Mouse (Mus musculus) CH12.LX (cell line): Measurements from ENCODE around the gene Ptbp1. TPM values are rescaled to one million over a fixed set of nuclear protein-coding genes. Genes with fewer than 3 reads are reported as not detected.

Experiments
- DNase-seq: peaks from one replicate; pipeline ENCODE4 v3.0.0-alpha.2; 2013; ENCODE audit errors: extremely low read depth
- H3K27ac ChIP-seq: 2 replicates; pipeline ENCODE4 v1.5.1; 2012; ENCODE audit warnings: low read depth, mild to moderate bottlenecking, control low read depth, moderate library complexity; ENCODE audit not compliant: insufficient read depth
- H3K27me3 ChIP-seq: replicated peaks from 2 replicates; pipeline ENCODE3; 2012; ENCODE audit warnings: inconsistent platforms
- H3K36me3 ChIP-seq, 2 experiments: replicated peaks in 1 of 2; 2 replicates each; pipeline versions ENCODE3 to v1.6.1; 2012; ENCODE audit warnings: inconsistent platforms in 1 of 2, low read length in 1 of 2, mild to moderate bottlenecking in 1 of 2, mixed read lengths in 1 of 2, moderate library complexity in 1 of 2; ENCODE audit not compliant: control insufficient read depth in 1 of 2, insufficient read depth in 1 of 2
- H3K4me1 ChIP-seq, 2 experiments: 2 replicates each; pipeline ENCODE4 v1.6.1; 2012; ENCODE audit warnings: inconsistent platforms in 1 of 2, moderate library complexity in 1 of 2; ENCODE audit not compliant: insufficient read depth in 2 of 2, control insufficient read depth in 1 of 2
- H3K4me2 ChIP-seq: 2 replicates; pipeline ENCODE4 v1.6.1; 2012; ENCODE audit warnings: low read depth, mild to moderate bottlenecking, control low read depth; ENCODE audit not compliant: poor library complexity, insufficient read depth, severe bottlenecking
- H3K4me3 ChIP-seq, 3 experiments: fragments of 150-350 bp in 1 of 3; sonication (generic) in 1 of 3; replicated peaks in 1 of 3; 2 replicates each; pipeline versions ENCODE3 to v1.5.1; 2011 to 2012; ENCODE audit warnings: low read depth in 2 of 3, low read length in 2 of 3, mild to moderate bottlenecking in 2 of 3, moderate library complexity in 2 of 3, control low read depth in 1 of 3, improper control_type of control experiment in 1 of 3, inconsistent platforms in 1 of 3, mixed read lengths in 1 of 3; ENCODE audit not compliant: poor library complexity in 1 of 3
- H3K79me2 ChIP-seq: replicated peaks from 2 replicates; pipeline ENCODE4 v1.6.1; 2012; ENCODE audit warnings: mild to moderate bottlenecking, moderate library complexity; ENCODE audit not compliant: control insufficient read depth, poor library complexity, insufficient read depth, severe bottlenecking; ENCODE audit errors: extremely low read depth
- H3K9ac ChIP-seq: 2 replicates; pipeline ENCODE4 v1.6.1; 2012; ENCODE audit warnings: low read depth, mild to moderate bottlenecking, control low read depth, moderate library complexity; ENCODE audit not compliant: insufficient read depth
- H3K9me3 ChIP-seq: replicated peaks from 2 replicates; pipeline ENCODE3; 2012; ENCODE audit warnings: low read length, inconsistent platforms, mixed read lengths
- BHLHE40 ChIP-seq: IDR thresholded peaks from 2 replicates; pipeline ENCODE4 v1.6.1; 2011; ENCODE audit warnings: mild to moderate bottlenecking, low read depth, low read length, improper control_type of control experiment
- CHD2 ChIP-seq: IDR thresholded peaks from 2 replicates; pipeline ENCODE4 v1.6.1; 2011; ENCODE audit warnings: low read length, improper control_type of control experiment
- E2F4 ChIP-seq: IDR thresholded peaks from 2 replicates; pipeline ENCODE4 v1.6.1; 2011; ENCODE audit warnings: low read depth, low read length, improper control_type of control experiment; ENCODE audit not compliant: insufficient replicate concordance
- ELF1 ChIP-seq: IDR thresholded peaks from 2 replicates; pipeline ENCODE4 v1.6.1; 2014; ENCODE audit warnings: low read depth, mild to moderate bottlenecking, inconsistent platforms, low read length, improper control_type of control experiment
- GABPA ChIP-seq: IDR thresholded peaks from 2 replicates; pipeline ENCODE4 v1.6.1; 2012; ENCODE audit warnings: low read depth, low read length, improper control_type of control experiment, inconsistent platforms; ENCODE audit not compliant: insufficient replicate concordance
- JUN ChIP-seq: IDR thresholded peaks from 2 replicates; pipeline ENCODE4 v1.6.1; 2011; ENCODE audit warnings: low read depth, mild to moderate bottlenecking, low read length, improper control_type of control experiment, moderate library complexity; ENCODE audit not compliant: insufficient read depth
- KAT2A ChIP-seq: IDR thresholded peaks from 2 replicates; pipeline ENCODE4 v1.6.1; 2012; ENCODE audit warnings: low read length, improper control_type of control experiment, inconsistent platforms; ENCODE audit not compliant: insufficient replicate concordance
- MAFK ChIP-seq: IDR thresholded peaks from 2 replicates; pipeline ENCODE4 v1.6.1; 2011; ENCODE audit warnings: low read length, improper control_type of control experiment; ENCODE audit not compliant: insufficient replicate concordance
- MAX ChIP-seq: IDR thresholded peaks from 2 replicates; pipeline ENCODE4 v1.6.1; 2011; ENCODE audit warnings: low read length, improper control_type of control experiment
- MEF2A ChIP-seq: IDR thresholded peaks from 2 replicates; pipeline ENCODE4 v1.6.1; 2014; ENCODE audit warnings: low read depth, mild to moderate bottlenecking, inconsistent platforms, low read length, improper control_type of control experiment, borderline replicate concordance
- MXI1 ChIP-seq: IDR thresholded peaks from 2 replicates; pipeline ENCODE4 v1.6.1; 2011; ENCODE audit warnings: mild to moderate bottlenecking, low read depth, low read length, improper control_type of control experiment
- MYC ChIP-seq: IDR thresholded peaks from 2 replicates; pipeline ENCODE4 v1.6.1; 2011; ENCODE audit warnings: low read depth, mild to moderate bottlenecking, improper control_type of control experiment, low read length
- RAD21 ChIP-seq: IDR thresholded peaks from 2 replicates; pipeline ENCODE4 v1.6.1; 2011; ENCODE audit warnings: low read depth, mild to moderate bottlenecking, low read length, improper control_type of control experiment, moderate library complexity
- RCOR1 ChIP-seq: conservative IDR thresholded peaks from 2 replicates; pipeline ENCODE4 v1.6.1; 2012; ENCODE audit warnings: low read depth, mild to moderate bottlenecking, inconsistent platforms, low read length, improper control_type of control experiment
- SIN3A ChIP-seq: IDR thresholded peaks from 2 replicates; pipeline ENCODE4 v1.6.1; 2012; ENCODE audit warnings: low read length, improper control_type of control experiment, inconsistent platforms
- TBP ChIP-seq: conservative IDR thresholded peaks from 2 replicates; pipeline ENCODE4 v1.6.1; 2011; ENCODE audit warnings: low read depth, low read length, improper control_type of control experiment
- TCF12 ChIP-seq: IDR thresholded peaks from 2 replicates; pipeline ENCODE4 v1.6.1; 2014; ENCODE audit warnings: low read depth, mild to moderate bottlenecking, inconsistent platforms, low read length, improper control_type of control experiment
- UBTF ChIP-seq: IDR thresholded peaks from 2 replicates; pipeline ENCODE4 v1.6.1; 2012; ENCODE audit warnings: low read depth, mild to moderate bottlenecking, inconsistent platforms, low read length, improper control_type of control experiment, moderate library complexity
- USF1 ChIP-seq: IDR thresholded peaks from 2 replicates; pipeline ENCODE4 v1.6.1; 2014; ENCODE audit warnings: low read depth, mild to moderate bottlenecking, inconsistent platforms, low read length, improper control_type of control experiment
- USF2 ChIP-seq: conservative IDR thresholded peaks from 2 replicates; pipeline ENCODE4 v1.6.1; 2011; ENCODE audit warnings: low read depth, low read length, improper control_type of control experiment
- ZKSCAN1 ChIP-seq: IDR thresholded peaks from 2 replicates; pipeline ENCODE4 v1.6.1; 2012; ENCODE audit warnings: low read depth, inconsistent platforms, low read length, improper control_type of control experiment, borderline replicate concordance
- ZMIZ1 ChIP-seq: IDR thresholded peaks from 2 replicates; pipeline ENCODE4 v1.6.1; 2012; ENCODE audit warnings: low read depth, mild to moderate bottlenecking, inconsistent platforms, low read length, improper control_type of control experiment
- dilution Hi-C: fragments of 300-500 bp; cut with MboI; formaldehyde crosslinking; loops from 2 replicates; pipeline ENCODE4 v1.14.3; 2020; ENCODE audit warnings: low sequenced_read_pairs; ENCODE audit not compliant: extremely low pct_unique_long_range_greater_than_20kb, extremely low pct_ligation_motif_present
- in situ Hi-C: fragments of 300-500 bp; cut with MboI; formaldehyde crosslinking; loops from 3 replicates; pipeline ENCODE4 v1.14.3; 2019; ENCODE audit warnings: low sequenced_read_pairs, low pct_ligation_motif_present, low pct_unique_long_range_greater_than_20kb, mixed read lengths
- polyA plus RNA-seq: library from polyadenylated mRNA; unstranded; fragments of >175 nt; gene quantifications from 2 replicates; pipeline ENCODE4 v1.2.1, GENCODE M21; 2012; ENCODE audit warnings: low read depth; ENCODE audit not compliant: insufficient read length
- total RNA-seq, 2 experiments: library from RNA; depleted of rRNA; stranded (reverse); fragments of 300-350 nt in 1 of 2; fragments of >200 nt in 1 of 2; gene quantifications; 2 replicates each; pipeline ENCODE4 v1.2.3; 2012 to 2014

Ptbp1 gene
- total and polyA plus RNA-seq, 3 experiments: 252 to 497 (median 284) TPM

- Histone ChIP-seq H3K36me3 (peaks cover 37 to 44% of the 10 kb centered on the region in 2 experiments), H3K4me1 (peaks cover 17 to 55% of the 10 kb centered on the region in 2 experiments)
- no peak for TF ChIP-seq GABPA
- TF ChIP-seq SIN3A: peak; percentile 74
- TF ChIP-seq BHLHE40: peak; percentile 38
- peak; percentile 18 for TF ChIP-seq MXI1
- TF ChIP-seq ELF1: peak; percentile 14; the same call in 1 of the 2 replicates
- peak; percentile 64; the same call in 1 of the 2 replicates for TF ChIP-seq UBTF
- TF ChIP-seq ZMIZ1: peak; percentile 7; the same call in 1 of the 2 replicates
- TF ChIP-seq MYC: peak; percentile 19; the same call in 1 of the 2 replicates
- TF ChIP-seq CHD2: no peak
- 0 out of 2 replicates have a peak, but pooled peaks have one; percentile 14 for TF ChIP-seq RCOR1
These were observed 744 bp downstream of the Ptbp1 start for GRCm38 (mm10) chr10:79854801-79855541.

GRCm38 (mm10) chr10:79855558-79856184, 1.4 kb downstream of the Ptbp1 start:
- Histone ChIP-seq H3K4me2 (peak overlapping the region; percentile 53), H3K4me3 (peak overlapping the region; percentile 90 to 100 (median 100)), H3K9ac (peak overlapping the region; percentile 99), H3K9me3 (no peaks in the 10 kb centered on the region), H3K27me3 (no peaks in the 10 kb centered on the region), H3K27ac (no peak overlapping the region), H3K4me1 (peaks cover 15 to 49% of the 10 kb centered on the region in 2 experiments), H3K79me2 (peaks cover 59% of the 10 kb centered on the region), H3K36me3 (peaks cover 44 to 49% of the 10 kb centered on the region in 2 experiments)
- dilution Hi-C loops: no loop called here
- in situ Hi-C loops: no loop called here
- no peak for DNase-seq
- no peak for TF ChIP-seq MYC
- TF ChIP-seq SIN3A: 0 out of 2 replicates have a peak, but pooled peaks have one; percentile 23

More at GRCm38 (mm10) chr10:79854801-79855541, 744 bp downstream of the Ptbp1 start:
- peak overlapping the region; percentile 90 to 100 (median 100) for H3K4me3 ChIP-seq
- no peaks in the 10 kb centered on the region for H3K9me3 ChIP-seq
- no peaks in the 10 kb centered on the region for H3K27me3 ChIP-seq
- dilution Hi-C loops: no loop called here
- peaks cover 54% of the 10 kb centered on the region for H3K79me2 ChIP-seq
- peak overlapping the region; percentile 99 for H3K9ac ChIP-seq
- peak overlapping the region; percentile 53 for H3K4me2 ChIP-seq
- peak; percentile 52 for DNase-seq
- peak overlapping the region; percentile 98 for H3K27ac ChIP-seq
- in situ Hi-C loops: no loop called here

- no peak for DNase-seq
- Histone ChIP-seq H3K27me3 (no peaks in the 10 kb centered on the region), H3K9ac (peak overlapping the region; percentile 99), H3K4me2 (peak overlapping the region; percentile 53), H3K4me1 (peaks cover 15 to 42% of the 10 kb centered on the region in 2 experiments), H3K9me3 (no peaks in the 10 kb centered on the region), H3K79me2 (peaks cover 59% of the 10 kb centered on the region), H3K4me3 (peak overlapping the region; percentile 90 to 100 (median 100)), H3K27ac (no peak overlapping the region), H3K36me3 (peaks cover 51 to 55% of the 10 kb centered on the region in 2 experiments)
- in situ Hi-C loops (no loop called here), dilution Hi-C loops (no loop called here)
- TF ChIP-seq USF2: no peak
- TF ChIP-seq ELF1: no peak
- no peak for TF ChIP-seq TBP
- no peak for TF ChIP-seq MAX
- no peak for TF ChIP-seq MAFK
- TF ChIP-seq SIN3A: no peak
- no peak for TF ChIP-seq ZKSCAN1
- no peak for TF ChIP-seq E2F4
- TF ChIP-seq USF1: no peak
- no peak for TF ChIP-seq MEF2A
- no peak for TF ChIP-seq RAD21
- no peak for TF ChIP-seq TCF12
- TF ChIP-seq RCOR1: no peak
- TF ChIP-seq KAT2A: no peak
- TF ChIP-seq JUN: no peak
These were observed 2.1 kb downstream of the Ptbp1 start for GRCm38 (mm10) chr10:79856280-79856679.
